Mouse (Mus musculus): ENCODE measurements around the gene OR5BS1P.
"Not testable (repeated sequence)": the region's sequence is repeated elsewhere in the genome, so short reads cannot be mapped to it uniquely, and the experiment has no call there.

Gene OR5BS1P

DNA sequence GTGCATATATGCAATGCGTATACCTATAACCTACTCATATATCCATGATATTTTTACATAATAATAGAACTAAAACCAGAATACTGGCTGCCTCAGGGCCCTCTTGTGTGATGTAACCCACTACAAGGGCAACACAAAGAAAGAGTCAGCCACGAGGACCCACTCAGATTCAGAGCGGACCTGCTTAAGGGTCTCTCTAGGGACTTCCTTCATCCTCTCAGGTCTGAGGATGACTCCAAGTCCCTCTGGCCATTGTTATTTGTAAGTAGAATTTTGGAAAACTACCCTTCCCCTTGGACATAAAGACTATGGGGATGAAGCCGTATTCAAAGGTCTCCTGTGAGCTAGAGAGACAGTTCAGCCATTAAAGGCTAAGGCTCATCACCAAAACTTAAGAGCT is at the start of gene OR5BS1P:
TSS of gene OR5BS1P (plus strand) at position 301 of the 400 bp plus-strand sequence.
- no peak for ATAC-seq (ENCODE audit: insufficient number of reproducible peaks, low FRiP score, low TSS enrichment)

- ATAC-seq (ENCODE audit: insufficient number of reproducible peaks, low FRiP score, low TSS enrichment): no peak
Observed at GRCm38 (mm10) chr15:98420897-98421296, 48.8 kb upstream of the OR5BS1P start.

- no peak for ATAC-seq (ENCODE audit: insufficient number of reproducible peaks, low FRiP score, low TSS enrichment)
Observed at GRCm38 (mm10) chr15:98424326-98424725, 45.4 kb upstream of the OR5BS1P start.

DNA sequence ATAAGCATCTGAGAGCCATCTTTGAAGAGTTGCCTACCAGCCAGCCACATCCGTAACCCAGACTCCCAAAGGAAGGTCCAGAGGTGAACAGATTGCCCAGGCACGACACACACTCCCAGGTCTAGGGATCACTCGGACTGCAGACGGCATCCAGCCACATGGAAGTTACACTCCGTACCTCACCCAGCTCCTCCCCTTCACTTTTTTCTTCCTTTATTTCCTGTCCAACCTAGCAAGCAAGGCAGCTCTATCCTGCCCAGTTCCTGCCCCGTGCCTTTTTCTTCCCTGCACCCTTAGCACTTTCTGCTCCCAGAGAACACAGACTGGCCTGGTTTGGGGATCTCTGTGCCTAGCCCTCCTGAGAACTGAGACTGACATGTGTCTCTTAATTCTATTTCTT is 44.9 kb upstream of the OR5BS1P start:
- ATAC-seq (ENCODE audit: insufficient number of reproducible peaks, low FRiP score, low TSS enrichment): no peak

DNA sequence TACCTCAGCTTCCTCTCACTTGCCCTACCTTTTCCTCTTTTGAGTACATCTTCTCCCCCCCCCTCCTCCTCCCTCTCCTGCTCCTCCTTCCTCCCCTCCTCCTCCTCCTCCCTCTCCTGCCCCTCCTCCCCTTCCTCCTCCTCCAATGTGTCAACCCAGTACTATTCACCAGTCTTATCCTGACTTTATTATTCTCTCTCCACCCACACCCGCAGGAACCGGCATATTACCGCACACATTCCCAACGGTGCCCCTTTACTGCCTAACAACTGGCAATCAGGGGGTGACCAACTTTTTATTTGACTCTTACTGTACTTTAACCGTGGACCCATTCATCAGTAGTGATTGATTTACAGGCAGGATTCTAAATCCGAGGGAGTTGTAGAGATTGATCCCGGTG is 44.5 kb upstream of the OR5BS1P start:
- no peak for ATAC-seq (ENCODE audit: insufficient number of reproducible peaks, low FRiP score, low TSS enrichment)

GRCm38 (mm10) chr15:98430925-98431324 is 38.8 kb upstream of the OR5BS1P start, which contains the start of gene Olfr282:
Gene Olfr282 (plus strand): TSS chr15:98431225.
- ATAC-seq (ENCODE audit: insufficient number of reproducible peaks, low FRiP score, low TSS enrichment): not testable (repeated sequence)

GRCm38 (mm10) chr15:98444561-98444960 is 25.1 kb upstream of the OR5BS1P start:
- no peak for ATAC-seq (ENCODE audit: insufficient number of reproducible peaks, low FRiP score, low TSS enrichment)

GRCm38 (mm10) chr15:98448521-98448920 is 21.2 kb upstream of the OR5BS1P start:
- no peak for ATAC-seq (ENCODE audit: insufficient number of reproducible peaks, low FRiP score, low TSS enrichment)

GRCm38 (mm10) chr15:98452288-98452687 is 17.4 kb upstream of the OR5BS1P start, which contains the start of gene Olfr281:
Gene Olfr281 (plus strand): TSS chr15:98452588.
- no peak for ATAC-seq (ENCODE audit: insufficient number of reproducible peaks, low FRiP score, low TSS enrichment)

DNA sequence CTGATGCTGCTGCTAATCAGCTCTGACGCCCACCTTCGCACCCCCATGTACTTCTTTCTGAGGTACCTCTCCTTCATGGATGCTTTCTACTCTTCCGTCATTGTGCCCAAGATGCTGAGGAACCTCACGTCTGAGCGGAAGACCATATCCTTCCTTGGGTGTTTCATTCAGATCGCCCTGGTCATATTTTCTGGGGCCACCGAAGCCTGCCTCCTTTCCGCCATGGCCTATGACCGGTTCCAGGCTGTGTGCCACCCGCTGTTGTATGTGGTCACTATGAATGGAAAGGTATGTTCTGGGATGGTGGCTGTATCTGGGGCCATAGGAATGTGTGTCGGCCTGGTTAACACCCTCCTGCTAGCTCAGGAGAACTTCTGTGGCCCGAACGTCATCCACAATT is 1.8 kb downstream of the OR5BS1P start:
- ATAC-seq (ENCODE audit: insufficient number of reproducible peaks, low FRiP score, low TSS enrichment): no peak

DNA sequence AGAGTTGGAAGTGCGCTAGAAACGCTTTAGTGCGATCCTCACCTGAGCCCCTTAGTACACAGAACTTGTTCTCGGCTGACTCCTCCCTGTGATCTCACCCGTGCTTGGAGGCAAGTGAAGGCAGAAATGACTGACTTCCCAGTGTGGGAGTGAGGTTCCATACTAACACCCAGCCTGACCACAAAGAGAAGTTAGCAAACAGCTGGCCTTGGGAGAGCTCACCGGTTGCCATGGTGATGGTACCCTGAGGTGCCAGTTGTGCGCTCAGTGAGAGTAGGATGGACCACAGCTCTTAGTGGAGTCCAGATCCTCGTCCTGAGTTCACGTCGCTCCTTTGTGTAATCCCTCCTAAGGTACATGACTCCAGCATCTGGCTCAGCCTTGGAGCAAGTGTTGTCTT is 5.3 kb downstream of the OR5BS1P start:
- ATAC-seq (ENCODE audit: insufficient number of reproducible peaks, low FRiP score, low TSS enrichment): no peak

- ATAC-seq (ENCODE audit: insufficient number of reproducible peaks, low FRiP score, low TSS enrichment): no peak
Observed at GRCm38 (mm10) chr15:98475382-98475781, 5.7 kb downstream of the OR5BS1P start.

DNA sequence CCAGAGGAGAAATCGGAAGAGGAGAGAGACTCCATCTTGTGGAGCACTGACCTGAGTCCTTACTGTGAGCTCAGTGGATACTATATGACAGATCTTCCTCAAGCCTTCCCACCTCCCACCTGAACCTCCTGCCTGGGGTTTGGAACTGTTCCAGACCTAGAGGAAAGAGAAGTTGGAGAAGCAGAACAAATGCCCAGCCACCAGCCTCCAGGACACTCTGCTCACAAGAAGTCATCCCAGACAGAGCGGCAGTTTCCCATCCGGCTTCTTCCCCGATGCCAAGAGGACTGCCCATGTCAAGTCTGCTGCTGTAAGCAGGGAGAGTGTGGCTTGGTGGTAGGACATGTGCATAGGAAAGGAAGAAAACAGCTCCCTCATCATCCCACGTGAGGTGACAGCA is 6.6 kb downstream of the OR5BS1P start:
- no peak for ATAC-seq (ENCODE audit: insufficient number of reproducible peaks, low FRiP score, low TSS enrichment)

DNA sequence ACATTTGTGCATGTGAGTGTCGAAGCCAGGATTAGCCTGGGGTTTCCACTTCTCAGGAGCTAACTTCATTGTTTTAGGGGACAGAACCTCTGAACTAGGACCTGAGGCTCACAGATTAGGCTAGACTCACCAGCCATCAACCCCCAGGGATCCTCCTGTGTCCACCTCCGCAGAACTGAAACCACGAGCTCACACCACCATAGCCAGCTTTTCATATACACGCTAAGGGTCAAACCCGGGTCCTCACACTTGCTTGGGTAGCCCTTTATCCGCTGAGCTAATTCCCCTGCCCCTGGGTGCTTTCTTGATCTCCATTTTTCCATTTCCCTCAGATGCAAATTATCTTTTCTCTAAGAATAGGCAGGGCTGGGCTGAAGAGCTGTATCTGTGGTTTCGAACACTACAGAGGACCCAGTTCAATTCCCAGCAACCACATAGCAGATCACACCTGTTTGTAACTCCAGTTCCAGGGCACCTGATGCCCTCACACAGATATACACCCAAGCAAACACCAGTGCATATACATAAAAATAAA is 9.9 kb downstream of the OR5BS1P start:
- ATAC-seq (ENCODE audit: insufficient number of reproducible peaks, low FRiP score, low TSS enrichment): no peak

- no peak for ATAC-seq (ENCODE audit: insufficient number of reproducible peaks, low FRiP score, low TSS enrichment)
Observed at GRCm38 (mm10) chr15:98482701-98483100, 13.0 kb downstream of the OR5BS1P start, which contains the start of gene Lalba. Gene Lalba (minus strand): TSS chr15:98482721.

DNA sequence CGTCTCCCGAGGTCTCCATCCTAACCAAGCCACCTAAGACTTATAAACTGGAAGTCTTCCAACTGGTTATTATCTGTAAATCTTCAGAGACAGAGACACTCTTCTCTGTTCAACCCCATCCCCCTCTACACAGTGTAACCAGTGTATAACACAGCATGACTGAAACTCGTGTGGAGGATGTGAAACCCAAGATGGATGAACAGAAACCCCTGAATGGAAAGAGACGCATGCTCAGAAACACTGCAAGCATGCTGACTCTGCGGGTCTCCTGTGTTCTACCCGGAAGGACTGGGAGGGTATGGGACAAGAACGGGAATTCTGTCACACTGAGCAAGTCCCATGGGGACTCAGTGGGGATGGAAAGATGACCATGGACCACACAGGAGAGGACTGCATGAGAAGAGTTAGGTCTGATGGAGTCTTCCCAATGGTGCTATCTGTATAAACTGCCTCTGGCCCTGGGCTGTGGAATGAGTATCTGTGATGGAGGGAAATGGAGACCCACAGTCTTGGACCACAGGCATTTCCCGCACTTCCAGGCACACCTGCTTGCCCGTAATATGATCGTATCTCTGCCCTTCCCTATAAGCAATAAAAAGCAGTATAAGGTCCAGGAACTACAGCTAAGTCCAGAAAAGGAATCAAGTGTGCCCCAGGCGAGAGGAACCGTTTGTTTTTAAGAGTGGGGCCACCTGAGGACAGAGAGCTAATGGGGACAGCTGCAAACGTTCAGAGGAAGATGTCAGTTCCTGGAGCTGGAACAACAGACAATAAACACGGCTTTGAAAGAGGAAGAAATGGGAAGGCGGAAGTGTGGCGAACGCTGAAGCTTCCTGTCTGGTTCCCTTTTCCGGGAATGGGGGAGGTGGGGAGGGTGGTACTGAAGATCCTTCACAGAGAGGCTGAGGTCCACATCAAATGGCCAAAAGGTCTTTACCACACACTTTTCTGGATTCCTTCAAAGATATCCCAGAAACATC is 14.5 kb downstream of the OR5BS1P start:
- ATAC-seq (ENCODE audit: insufficient number of reproducible peaks, low FRiP score, low TSS enrichment): no peak

DNA sequence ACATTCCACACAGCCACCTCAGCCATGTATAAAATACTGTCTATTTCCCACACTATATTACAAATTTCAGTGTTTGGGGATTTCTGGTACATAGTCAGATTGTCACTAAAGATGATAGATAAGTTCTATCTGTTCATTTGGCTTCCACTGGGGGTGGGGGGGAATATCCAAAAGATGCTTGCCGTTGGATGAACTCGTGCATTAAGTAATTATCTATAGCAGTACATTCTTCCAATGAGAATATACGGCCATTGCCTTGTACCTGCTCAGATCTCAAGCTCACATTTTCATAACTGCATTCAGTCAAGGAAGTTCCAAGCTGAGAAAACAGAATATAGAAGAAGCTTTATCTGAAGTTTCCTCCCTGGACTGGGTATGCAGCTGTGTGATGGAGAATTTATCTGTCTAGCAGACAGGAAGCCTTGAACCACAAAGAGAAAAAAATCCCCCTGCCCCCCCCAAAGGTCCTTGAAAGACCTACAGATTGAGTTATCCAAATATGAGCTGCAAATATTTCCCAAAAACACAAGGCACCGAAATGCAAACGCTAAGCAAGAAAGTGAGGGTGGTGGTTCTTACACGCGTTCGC is 16.8 kb downstream of the OR5BS1P start:
- ATAC-seq (ENCODE audit: insufficient number of reproducible peaks, low FRiP score, low TSS enrichment): no peak

GRCm38 (mm10) chr15:98491332-98491731 is 21.6 kb downstream of the OR5BS1P start:
- no peak for ATAC-seq (ENCODE audit: insufficient number of reproducible peaks, low FRiP score, low TSS enrichment)

GRCm38 (mm10) chr15:98492102-98492501 is 22.4 kb downstream of the OR5BS1P start, which contains the start of gene Olfr279:
Gene Olfr279 (plus strand): TSS chr15:98492402.
- no peak for ATAC-seq (ENCODE audit: insufficient number of reproducible peaks, low FRiP score, low TSS enrichment)

- no peak for ATAC-seq (ENCODE audit: insufficient number of reproducible peaks, low FRiP score, low TSS enrichment)
Observed at GRCm38 (mm10) chr15:98497631-98498030, 27.9 kb downstream of the OR5BS1P start.

DNA sequence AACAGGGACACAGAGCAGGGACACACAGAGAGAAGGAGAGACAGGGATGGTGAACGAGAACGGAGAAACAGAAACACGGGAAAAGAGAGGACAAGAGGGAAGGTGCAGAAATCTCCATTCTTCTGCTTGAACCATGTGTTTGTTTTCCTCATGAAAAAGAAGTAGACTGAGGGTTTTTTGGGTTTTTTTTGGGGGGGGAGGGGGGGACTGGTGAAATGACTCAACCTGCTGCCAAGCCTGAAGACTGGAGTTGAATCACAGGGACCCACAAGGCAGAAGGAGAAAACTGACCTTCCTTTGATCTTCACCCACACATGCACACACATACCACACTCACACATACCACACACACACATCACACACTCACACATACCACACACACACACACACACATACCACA is 33.6 kb downstream of the OR5BS1P start:
- no peak for ATAC-seq (ENCODE audit: insufficient number of reproducible peaks, low FRiP score, low TSS enrichment)
